Mouse (Mus musculus) heart, adult 2 months (tissue): ENCODE data around the gene Ttyh3. TPM values are rescaled to one million over a fixed set of nuclear protein-coding genes. Genes with fewer than 3 reads are reported as not detected.
A peak's percentile ranks its signal among the peaks of the same experiment; 100 is the strongest.

Source experiments
- DNase-seq, 2 experiments: peaks; one replicate each; pipeline ENCODE4 v3.0.0; 2021
- H3K27ac ChIP-seq: fragments of 200-600 bp; 2 replicates; pipeline ENCODE4 v1.8.1; 2022
- H3K27me3 ChIP-seq: fragments of 200-500 bp; 2 replicates; pipeline ENCODE4 v1.6.1; 2012; ENCODE audit warnings: mild to moderate bottlenecking, low read length, inconsistent platforms, mixed read lengths; ENCODE audit not compliant: control insufficient read depth, insufficient read depth
- H3K36me3 ChIP-seq: fragments of 200-500 bp; 2 replicates; pipeline ENCODE4 v1.6.1; 2012; ENCODE audit warnings: low read length, inconsistent platforms; ENCODE audit not compliant: control insufficient read depth, insufficient read depth
- H3K4me1 ChIP-seq: fragments of 200-500 bp; 2 replicates; pipeline ENCODE4 v1.6.1; 2011; ENCODE audit warnings: low read length; ENCODE audit not compliant: control insufficient read depth, insufficient read depth
- H3K4me3 ChIP-seq: fragments of 200-600 bp; 2 replicates; pipeline ENCODE4 v1.8.1; 2022
- H3K79me2 ChIP-seq: fragments of 200-500 bp; replicated peaks from 2 replicates; pipeline ENCODE4 v1.6.1; 2012; ENCODE audit warnings: mild to moderate bottlenecking, inconsistent platforms, low read length, moderate library complexity, mixed read lengths; ENCODE audit not compliant: control insufficient read depth, insufficient read depth
- H3K9ac ChIP-seq: fragments of 200-500 bp; 2 replicates; pipeline ENCODE4 v1.6.1; 2012; ENCODE audit warnings: low read depth, mild to moderate bottlenecking, control low read depth, inconsistent platforms, low read length, mixed read lengths
- CTCF ChIP-seq: fragments of 200-600 bp; IDR thresholded peaks from 2 replicates; pipeline ENCODE4 v1.8.1; 2022; ENCODE audit warnings: antibody characterized with exemption, mild to moderate bottlenecking, moderate library complexity
- EP300 ChIP-seq: fragments of 200-500 bp; IDR thresholded peaks from 2 replicates; pipeline ENCODE4 v1.6.1; 2011; ENCODE audit warnings: low read depth, low read length, control low read depth; ENCODE audit not compliant: insufficient read depth
- POLR2A ChIP-seq: fragments of 200-500 bp; IDR thresholded peaks from 2 replicates; pipeline ENCODE4 v1.6.1; 2011; ENCODE audit warnings: mild to moderate bottlenecking, low read depth, low read length, control low read depth; ENCODE audit not compliant: insufficient read depth
- WGBS: fragments of 180-500 bp; shearing (Covaris S2); methylation state at CpG from one replicate; pipeline ENCODE4 v1.1.7; 2018; 5-methylcytosine and 5-hydroxymethylcytosine counted together
- intact Hi-C: fragments of 180-260 bp; cut with DNase I; formaldehyde crosslinking; loops from one replicate; pipeline ENCODE4 v1.15.1; 2025
- polyA plus RNA-seq: library from polyadenylated mRNA; depleted of rRNA; stranded (reverse); fragments of >200 nt; gene quantifications from 2 replicates; pipeline ENCODE4 v1.2.3, GENCODE M21; 2012
- total RNA-seq, 2 experiments: library from RNA; stranded (reverse); gene quantifications; 2 replicates each; pipeline ENCODE4 v1.2.3; 2021

The Ttyh3 gene
- total and polyA plus RNA-seq, 3 experiments, result 10.6 to 14.6 (median 11.0) TPM

GRCm38 (mm10) chr5:140583732-140584368 lies 65.0 kb downstream of the Ttyh3 start:
- 87% methylated on average over 6 of the region's 6 CpGs for WGBS
- H3K4me1 ChIP-seq, result no peaks in the 10 kb centered on the region; the same call in 1 of the 2 replicates
- H3K4me3 ChIP-seq, result no peak overlapping the region
- no peaks in the 10 kb centered on the region for H3K79me2 ChIP-seq
- no peak overlapping the region for H3K27ac ChIP-seq
- TF ChIP-seq POLR2A (no peak), EP300 (no peak)
- H3K27me3 ChIP-seq, result no peaks in the 10 kb centered on the region
- no peak for DNase-seq
- H3K9ac ChIP-seq, result no peak overlapping the region
- intact Hi-C loops, result no loop called here
- H3K36me3 ChIP-seq, result no peaks in the 10 kb centered on the region

- no peak for DNase-seq
- Histone ChIP-seq H3K79me2 (no peaks in the 10 kb centered on the region), H3K4me3 (no peak overlapping the region), H3K27me3 (no peaks in the 10 kb centered on the region), H3K4me1 (no peaks in the 10 kb centered on the region; the same call in 1 of the 2 replicates), H3K9ac (no peak overlapping the region), H3K36me3 (no peaks in the 10 kb centered on the region), H3K27ac (no peak overlapping the region)
- WGBS, result 61% methylated on average over 8 of the region's 8 CpGs
- TF ChIP-seq CTCF (no peak), POLR2A (no peak), EP300 (no peak)
- intact Hi-C loops, result no loop called here
Measured at GRCm38 (mm10) chr5:140582995-140583731, 65.7 kb downstream of the Ttyh3 start.

GRCm38 (mm10) chr5:140581569-140581968 lies 67.3 kb downstream of the Ttyh3 start:
- H3K36me3 ChIP-seq, result no peaks in the 10 kb centered on the region
- whole genome bisulfite sequencing, result 34% methylated on average over 3 of the region's 5 CpGs
- no peak overlapping the region for H3K4me3 ChIP-seq
- no peaks in the 10 kb centered on the region; the same call in 1 of the 2 replicates for H3K4me1 ChIP-seq
- no peak overlapping the region for H3K27ac ChIP-seq
- no peaks in the 10 kb centered on the region for H3K79me2 ChIP-seq
- H3K27me3 ChIP-seq, result no peaks in the 10 kb centered on the region
- TF ChIP-seq CTCF (no peak), POLR2A (no peak), EP300 (no peak)
- intact Hi-C loops, result no loop called here
- peak in 1 of 2 experiments; percentile 57 for DNase-seq
- H3K9ac ChIP-seq, result no peak overlapping the region

- peaks cover 9% of the 10 kb centered on the region for H3K4me1 ChIP-seq
- TF ChIP-seq POLR2A (no peak), CTCF (no peak)
- WGBS, result 90% methylated on average over 6 of the region's 6 CpGs
- H3K27ac ChIP-seq, result no peak overlapping the region
- no peak for DNase-seq
- H3K9ac ChIP-seq, result no peak overlapping the region
- intact Hi-C loops, result no loop called here
- no peaks in the 10 kb centered on the region for H3K36me3 ChIP-seq
- no peaks in the 10 kb centered on the region for H3K27me3 ChIP-seq
- no peaks in the 10 kb centered on the region for H3K79me2 ChIP-seq
- H3K4me3 ChIP-seq, result no peak overlapping the region
Measured at GRCm38 (mm10) chr5:140579771-140580170, 69.1 kb downstream of the Ttyh3 start.

GRCm38 (mm10) chr5:140579221-140579620 lies 69.6 kb downstream of the Ttyh3 start:
- TF ChIP-seq EP300, result no peak
- TF ChIP-seq POLR2A, result no peak
- no peak for TF ChIP-seq CTCF
- no peaks in the 10 kb centered on the region for H3K36me3 ChIP-seq
- intact Hi-C loops, result no loop called here
- H3K9ac ChIP-seq, result no peak overlapping the region
- H3K79me2 ChIP-seq, result no peaks in the 10 kb centered on the region
- peaks cover 12% of the 10 kb centered on the region for H3K4me1 ChIP-seq
- H3K27ac ChIP-seq, result no peak overlapping the region
- WGBS, result 79% methylated on average over 9 of the region's 9 CpGs
- no peaks in the 10 kb centered on the region for H3K27me3 ChIP-seq
- no peak overlapping the region for H3K4me3 ChIP-seq
- DNase-seq, result no peak

- WGBS, result 30% methylated on average over 5 of the region's 5 CpGs
- no peaks in the 10 kb centered on the region for H3K27me3 ChIP-seq
- no peak overlapping the region for H3K9ac ChIP-seq
- no peak overlapping the region for H3K4me3 ChIP-seq
- H3K79me2 ChIP-seq, result no peaks in the 10 kb centered on the region
- peak overlapping the region; percentile 62 for H3K27ac ChIP-seq
- intact Hi-C loops, result loop anchor here (1.0 kb wide), 1 partner anchor 31 kb away; no protein-coding TSS in a partner anchor
- no peaks in the 10 kb centered on the region for H3K36me3 ChIP-seq
- TF ChIP-seq CTCF, result no peak
- 0 out of 2 replicates have a peak, but pooled peaks have one; percentile 0 for TF ChIP-seq EP300
- H3K4me1 ChIP-seq, result peaks cover 19% of the 10 kb centered on the region
- peak; percentile 72 to 79 for DNase-seq
Measured at GRCm38 (mm10) chr5:140575381-140575866, 73.4 kb downstream of the Ttyh3 start.
